Mouse (Mus musculus): ENCODE data around the gene Cox6a1.

- TF ChIP-seq POLR2A (IDR thresholded peaks at IDR 0.05; ENCODE audit: low read depth, low read length) (no peak), CTCF (IDR thresholded peaks at IDR 0.05; ENCODE audit: borderline replicate concordance, insufficient read depth, low read length) (no peak)
Measured at GRCm38 (mm10) chr5:115327610-115328548, 20.9 kb downstream of the Cox6a1 start.
